Mouse (Mus musculus): ENCODE measurements at regions not wholly inside any gene's neighbourhood (a gene's known extent, or its start where the extent isn't known, plus 50 kb on each side); places are given as distances from the start of the nearest gene placed in this dataset.

DNA sequence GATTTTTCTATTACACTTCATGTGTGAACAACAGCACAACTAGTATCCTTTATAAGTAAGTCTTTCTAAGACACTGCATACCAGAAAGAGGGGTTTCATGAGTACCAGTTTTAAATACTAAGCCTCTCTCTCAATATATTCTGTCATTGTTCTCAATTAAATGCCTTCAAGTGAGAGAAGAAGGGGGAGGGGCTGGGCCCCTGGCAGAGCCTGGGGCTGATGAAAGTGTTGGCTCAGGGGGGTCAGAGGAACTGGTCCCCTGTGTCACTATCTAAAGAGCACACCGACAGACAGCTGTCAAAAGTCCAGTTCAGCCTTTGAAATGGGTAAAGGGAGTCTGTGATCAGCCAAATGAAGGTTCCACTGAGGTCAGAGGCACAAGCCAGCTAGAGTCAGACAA lies 78.4 kb upstream of the Fyn start:
- no peaks in the 10 kb centered on the region for H3K36me3 ChIP-seq (ENCODE audit: insufficient read depth)
- H3K27me3 ChIP-seq (ENCODE audit: insufficient read depth, low read length): no peaks in the 10 kb centered on the region
- no peak for DNase-seq
- H3K27ac ChIP-seq (ENCODE audit: low read depth): peak overlapping the region; percentile 21; the same call in 1 of the 2 replicates
- no peak for TF ChIP-seq CTCF (IDR thresholded peaks at IDR 0.05; ENCODE audit: low read depth)
- ATAC-seq (ENCODE audit: insufficient read depth): no peak
- H3K4me2 ChIP-seq: no peak overlapping the region
- no peaks in the 10 kb centered on the region for H3K9me3 ChIP-seq (ENCODE audit: low read depth, low read length)
- WGBS: 19% methylated on average over 1 of the region's 1 CpGs
- no peak overlapping the region for H3K4me3 ChIP-seq (ENCODE audit: low read depth, low read length)
- H3K9ac ChIP-seq: no peak overlapping the region
- peaks cover 20% of the 10 kb centered on the region for H3K4me1 ChIP-seq (ENCODE audit: insufficient read depth)

DNA sequence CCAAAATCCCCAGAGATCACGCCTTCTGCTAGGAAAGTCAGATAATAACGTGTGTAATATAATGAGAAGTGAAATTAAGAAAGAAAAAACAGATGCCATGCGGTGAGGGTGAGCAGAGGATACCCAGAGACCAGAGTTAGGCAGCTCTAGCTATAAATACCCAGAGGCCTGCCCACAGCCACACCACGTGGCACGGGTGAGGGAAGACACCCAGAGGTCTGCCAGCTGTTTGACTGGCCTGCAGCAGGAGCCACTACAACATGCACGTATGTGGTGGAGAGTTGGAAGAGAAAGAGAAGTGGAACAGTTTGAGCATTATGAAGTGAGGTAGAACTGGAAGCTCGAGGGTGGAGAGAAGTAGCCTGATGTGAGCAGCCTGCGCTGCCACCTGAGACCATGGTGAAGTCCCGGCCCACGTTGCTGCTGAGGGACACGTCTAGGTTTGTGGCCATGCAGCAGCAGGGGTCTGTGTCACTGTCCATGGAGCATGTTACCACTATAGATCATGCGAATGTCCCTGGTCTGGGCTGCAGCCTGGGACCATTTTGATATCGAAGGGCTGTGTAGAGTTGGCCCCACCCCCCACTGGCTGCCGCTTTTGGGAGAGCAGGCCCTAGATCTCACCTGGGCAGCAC lies 88.2 kb upstream of the Fyn start:
- Histone ChIP-seq H3K9me3 (ENCODE audit: low read depth, low read length) (no peaks in the 10 kb centered on the region), H3K27me3 (ENCODE audit: insufficient read depth, low read length) (no peaks in the 10 kb centered on the region), H3K4me3 (ENCODE audit: low read depth, low read length) (no peak overlapping the region), H3K9ac (no peak overlapping the region), H3K4me1 (ENCODE audit: insufficient read depth) (no peaks in the 10 kb centered on the region), H3K27ac (ENCODE audit: low read depth) (no peak overlapping the region), H3K4me2 (no peak overlapping the region), H3K36me3 (ENCODE audit: insufficient read depth) (no peaks in the 10 kb centered on the region)
- 84% methylated on average over 14 of the region's 14 CpGs for WGBS
- ATAC-seq (ENCODE audit: insufficient read depth): no peak
- DNase-seq: no peak
- no peak for TF ChIP-seq CTCF (IDR thresholded peaks at IDR 0.05; ENCODE audit: low read depth)

DNA sequence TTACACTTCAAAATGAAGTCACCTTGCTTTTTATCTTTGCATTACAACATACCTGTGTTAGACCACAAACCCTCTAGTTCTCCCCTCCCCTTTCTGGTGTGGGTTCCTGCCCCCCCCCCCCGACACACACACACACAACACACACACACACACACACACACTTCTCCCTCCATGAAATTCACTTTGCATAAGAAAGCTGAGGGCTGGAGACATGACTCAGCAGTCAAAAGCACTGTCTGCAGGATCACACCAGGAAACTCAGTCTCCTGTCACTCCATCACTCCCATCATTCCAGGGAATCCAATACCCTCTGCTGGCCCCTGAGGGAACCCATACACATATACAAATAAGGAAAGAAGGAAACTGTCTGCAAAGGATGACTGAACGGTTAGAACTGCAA lies 94.5 kb upstream of the Fyn start:
- ATAC-seq (ENCODE audit: insufficient read depth) (no peak), DNase-seq (peak; percentile 11)
- Histone ChIP-seq H3K4me1 (ENCODE audit: insufficient read depth) (no peaks in the 10 kb centered on the region), H3K4me2 (no peak overlapping the region), H3K4me3 (ENCODE audit: low read depth, low read length) (no peak overlapping the region), H3K9ac (no peak overlapping the region), H3K27me3 (ENCODE audit: insufficient read depth, low read length) (no peaks in the 10 kb centered on the region), H3K36me3 (ENCODE audit: insufficient read depth) (no peaks in the 10 kb centered on the region), H3K9me3 (ENCODE audit: low read depth, low read length) (no peaks in the 10 kb centered on the region), H3K27ac (ENCODE audit: low read depth) (no peak overlapping the region)
- WGBS: 22% methylated on average over 2 of the region's 2 CpGs
- no peak for TF ChIP-seq CTCF (IDR thresholded peaks at IDR 0.05; ENCODE audit: low read depth)

DNA sequence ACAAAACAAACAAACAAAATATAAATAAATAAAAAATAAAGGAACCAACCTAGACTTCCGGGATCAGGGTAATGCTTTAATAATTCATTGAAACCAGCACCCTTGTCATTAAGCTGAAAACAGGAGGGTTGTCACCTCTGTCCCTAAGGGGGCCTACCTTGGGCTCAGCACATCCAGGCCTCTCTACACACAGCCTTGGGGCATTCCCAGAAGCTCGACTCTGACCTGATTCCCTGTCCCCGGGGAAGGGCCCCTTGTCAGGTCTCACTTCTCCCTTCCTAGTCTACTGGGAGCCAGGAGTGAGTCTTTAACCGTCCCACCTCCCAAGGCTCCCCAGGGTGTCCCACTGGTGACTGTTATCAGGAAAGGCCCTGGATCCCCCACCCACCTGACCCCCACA lies 95.2 kb upstream of the Fyn start:
- no peak for DNase-seq
- no peaks in the 10 kb centered on the region for H3K4me1 ChIP-seq (ENCODE audit: insufficient read depth)
- 51% methylated on average over 4 of the region's 4 CpGs for WGBS

DNA sequence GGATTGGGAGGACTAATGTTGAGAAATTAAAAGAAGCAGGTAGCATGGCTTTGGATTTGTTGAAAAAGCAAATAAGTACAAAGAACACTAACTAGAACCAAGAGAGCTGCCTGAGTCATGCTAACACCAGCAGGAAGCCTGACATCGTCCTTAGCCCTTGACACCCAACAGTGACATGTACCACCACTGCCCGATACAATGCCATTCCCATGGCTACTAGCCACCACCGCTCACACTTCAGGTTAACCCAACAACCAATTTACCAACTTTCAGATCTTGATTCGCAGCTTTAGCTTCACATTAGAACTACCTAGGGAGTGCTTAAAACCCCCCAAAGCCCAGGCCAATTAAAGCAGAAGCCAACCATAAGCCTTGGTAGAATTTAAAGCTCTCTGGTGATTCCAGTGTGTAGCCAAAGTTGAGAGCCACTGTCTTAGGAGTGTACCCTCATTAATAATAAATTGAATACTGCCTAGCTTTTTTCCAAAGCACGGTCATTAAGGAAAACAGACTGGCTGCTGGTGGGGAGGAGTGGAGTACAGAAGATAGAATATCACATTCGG lies 96.2 kb upstream of the Fyn start:
- Histone ChIP-seq H3K4me3 (ENCODE audit: low read depth, low read length) (no peak overlapping the region), H3K27me3 (ENCODE audit: insufficient read depth, low read length) (no peaks in the 10 kb centered on the region), H3K36me3 (ENCODE audit: insufficient read depth) (no peaks in the 10 kb centered on the region), H3K9ac (no peak overlapping the region), H3K9me3 (ENCODE audit: low read depth, low read length) (no peaks in the 10 kb centered on the region), H3K4me1 (ENCODE audit: insufficient read depth) (no peaks in the 10 kb centered on the region), H3K27ac (ENCODE audit: low read depth) (no peak overlapping the region), H3K4me2 (no peak overlapping the region)
- DNase-seq (no peak), ATAC-seq (ENCODE audit: insufficient read depth) (no peak)
- 70% methylated on average over 6 of the region's 6 CpGs for WGBS
- TF ChIP-seq CTCF (IDR thresholded peaks at IDR 0.05; ENCODE audit: low read depth): no peak

More for the DNA sequence above, 95.2 kb upstream of the Fyn start:
- H3K27me3 ChIP-seq (ENCODE audit: insufficient read depth, low read length): no peaks in the 10 kb centered on the region
- H3K27ac ChIP-seq (ENCODE audit: low read depth): no peak overlapping the region
- no peak overlapping the region for H3K4me2 ChIP-seq
- no peaks in the 10 kb centered on the region for H3K36me3 ChIP-seq (ENCODE audit: insufficient read depth)
- no peak overlapping the region for H3K4me3 ChIP-seq (ENCODE audit: low read depth, low read length)
- no peaks in the 10 kb centered on the region for H3K9me3 ChIP-seq (ENCODE audit: low read depth, low read length)
- H3K9ac ChIP-seq: no peak overlapping the region
- no peak for TF ChIP-seq CTCF (IDR thresholded peaks at IDR 0.05; ENCODE audit: low read depth)
- no peak for ATAC-seq (ENCODE audit: insufficient read depth)

DNA sequence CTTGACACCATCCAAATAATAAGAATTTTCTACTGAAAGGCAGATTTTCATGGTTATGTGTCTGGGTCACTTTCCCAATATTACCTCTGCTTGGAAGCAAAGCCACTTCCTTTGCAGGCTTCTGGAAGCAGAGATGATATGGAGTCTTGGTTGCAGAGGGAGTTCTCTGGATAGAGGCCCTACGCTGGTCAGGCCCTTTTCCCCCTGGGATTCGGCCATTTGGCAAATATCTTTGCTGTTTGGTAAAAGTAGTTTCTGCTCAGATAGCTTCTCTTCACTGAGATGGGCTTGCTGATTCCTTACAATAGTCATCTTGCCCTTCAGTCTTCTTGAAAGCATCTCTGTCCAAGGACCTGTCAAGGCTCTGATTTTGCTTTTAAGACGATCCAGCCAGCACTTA lies 98.2 kb upstream of the Fyn start:
- Histone ChIP-seq H3K4me3 (ENCODE audit: low read depth, low read length) (no peak overlapping the region), H3K4me2 (no peak overlapping the region), H3K9ac (no peak overlapping the region), H3K9me3 (ENCODE audit: low read depth, low read length) (no peaks in the 10 kb centered on the region), H3K4me1 (ENCODE audit: insufficient read depth) (no peaks in the 10 kb centered on the region), H3K36me3 (ENCODE audit: insufficient read depth) (no peaks in the 10 kb centered on the region), H3K27me3 (ENCODE audit: insufficient read depth, low read length) (no peaks in the 10 kb centered on the region), H3K27ac (ENCODE audit: low read depth) (no peak overlapping the region)
- WGBS: 81% methylated on average over 3 of the region's 3 CpGs
- DNase-seq (no peak), ATAC-seq (ENCODE audit: insufficient read depth) (no peak)
- no peak for TF ChIP-seq CTCF (IDR thresholded peaks at IDR 0.05; ENCODE audit: low read depth)

DNA sequence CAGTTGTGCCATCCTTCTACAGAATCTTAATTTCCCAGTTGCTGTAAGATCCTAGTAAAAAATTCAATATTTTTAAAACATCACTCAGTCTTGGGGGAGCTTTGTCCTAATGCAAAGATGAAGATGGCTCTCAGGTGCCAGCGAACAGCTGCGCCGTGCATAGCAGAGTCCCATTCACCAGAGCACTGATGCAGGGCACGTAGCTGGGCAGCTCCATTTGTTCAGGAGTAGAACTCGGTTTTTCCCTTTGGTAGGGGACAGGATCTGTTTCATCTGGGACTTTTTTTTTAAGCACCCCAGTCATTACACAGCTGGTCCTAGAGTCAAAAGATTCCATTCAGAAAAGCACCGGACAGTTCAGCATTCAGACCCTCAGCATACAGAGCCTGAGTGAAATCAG lies 101.4 kb upstream of the Fyn start:
- TF ChIP-seq CTCF (IDR thresholded peaks at IDR 0.05; ENCODE audit: low read depth): no peak
- H3K9me3 ChIP-seq (ENCODE audit: low read depth, low read length): no peaks in the 10 kb centered on the region
- 85% methylated on average over 6 of the region's 6 CpGs for WGBS
- H3K4me1 ChIP-seq (ENCODE audit: insufficient read depth): peaks cover 6% of the 10 kb centered on the region; the same call in 1 of the 2 replicates
- H3K27me3 ChIP-seq (ENCODE audit: insufficient read depth, low read length): no peaks in the 10 kb centered on the region
- H3K36me3 ChIP-seq (ENCODE audit: insufficient read depth): no peaks in the 10 kb centered on the region
- ATAC-seq (ENCODE audit: insufficient read depth): no peak
- no peak for DNase-seq
- H3K4me3 ChIP-seq (ENCODE audit: low read depth, low read length): no peak overlapping the region
- no peak overlapping the region for H3K9ac ChIP-seq
- no peak overlapping the region for H3K27ac ChIP-seq (ENCODE audit: low read depth)
- H3K4me2 ChIP-seq: no peak overlapping the region
